Mouse (Mus musculus) T-helper 1 cell (primary cell): ENCODE measurements around the gene Pum2.
"Not testable (repeated sequence)": the region's sequence is repeated elsewhere in the genome, so short reads cannot be mapped to it uniquely, and the experiment has no call there.

Experiments used
- in situ Hi-C: fragments of 300-600 bp; cut with MboI, MseI; formaldehyde crosslinking; loops from one replicate; pipeline ENCODE4 v1.15.1; 2025; ENCODE audit warnings: high pct_unique_total_duplicates

Pum2 gene

GRCm38 (mm10) chr12:8673974-8674306 is at the start of gene Pum2:
Gene Pum2, plus strand, starts transcription at chr12:8674134.
- in situ Hi-C loops, result no loop called here

- in situ Hi-C loops, result no loop called here
Observed at GRCm38 (mm10) chr12:8629537-8629936, 44.4 kb upstream of the Pum2 start.

GRCm38 (mm10) chr12:8631691-8632090 is 42.2 kb upstream of the Pum2 start:
- in situ Hi-C loops, result no loop called here

- in situ Hi-C loops, result no loop called here
Observed at GRCm38 (mm10) chr12:8632737-8633365, 41.1 kb upstream of the Pum2 start.

GRCm38 (mm10) chr12:8634306-8634705 is 39.6 kb upstream of the Pum2 start:
- in situ Hi-C loops, result no loop called here

- in situ Hi-C loops, result no loop called here
Observed at GRCm38 (mm10) chr12:8635546-8635945, 38.4 kb upstream of the Pum2 start.

- in situ Hi-C loops, result no loop called here
Observed at GRCm38 (mm10) chr12:8636945-8637344, 37.0 kb upstream of the Pum2 start.

GRCm38 (mm10) chr12:8638411-8639087 is 35.4 kb upstream of the Pum2 start:
- in situ Hi-C loops, result not testable (repeated sequence)

GRCm38 (mm10) chr12:8640186-8640585 is 33.7 kb upstream of the Pum2 start:
- in situ Hi-C loops, result not testable (repeated sequence)

GRCm38 (mm10) chr12:8640711-8641424 is 33.1 kb upstream of the Pum2 start:
- in situ Hi-C loops, result no loop called here

GRCm38 (mm10) chr12:8641425-8641735 is 32.6 kb upstream of the Pum2 start:
- in situ Hi-C loops, result no loop called here

GRCm38 (mm10) chr12:8648211-8648610 is 25.7 kb upstream of the Pum2 start:
- in situ Hi-C loops, result not testable (repeated sequence)

GRCm38 (mm10) chr12:8650027-8650426 is 23.9 kb upstream of the Pum2 start:
- in situ Hi-C loops, result not testable (repeated sequence)

- in situ Hi-C loops, result no loop called here
Observed at GRCm38 (mm10) chr12:8656596-8656995, 17.3 kb upstream of the Pum2 start.

GRCm38 (mm10) chr12:8657116-8657515 is 16.8 kb upstream of the Pum2 start:
- in situ Hi-C loops, result no loop called here

GRCm38 (mm10) chr12:8657629-8658366 is 16.1 kb upstream of the Pum2 start:
- in situ Hi-C loops, result no loop called here

GRCm38 (mm10) chr12:8659406-8660279 is 14.3 kb upstream of the Pum2 start:
- in situ Hi-C loops, result no loop called here

- in situ Hi-C loops, result no loop called here
Observed at GRCm38 (mm10) chr12:8661747-8662146, 12.2 kb upstream of the Pum2 start.

GRCm38 (mm10) chr12:8662175-8662574 is 11.8 kb upstream of the Pum2 start:
- in situ Hi-C loops, result no loop called here

- in situ Hi-C loops, result no loop called here
Observed at GRCm38 (mm10) chr12:8662721-8663120, 11.2 kb upstream of the Pum2 start.

- in situ Hi-C loops, result no loop called here
Observed at GRCm38 (mm10) chr12:8667473-8668255, 6.3 kb upstream of the Pum2 start.
